Mouse (Mus musculus) forebrain, embryonic 14.5 days (tissue): ENCODE results near the gene Depdc1a. TPM values are rescaled to one million over a fixed set of nuclear protein-coding genes. Genes with fewer than 3 reads are reported as not detected.

Experiments used
- polyA plus RNA-seq: library from polyadenylated mRNA; unstranded; fragments of >200 nt; fragmentation: Nextera tagmentation; extraction: Ambion mirVana; gene quantifications from 2 replicates; pipeline ENCODE4 v1.2.1, GENCODE M21; 2014

Gene Depdc1a
- polyA plus RNA-seq, 1 experiment from 2014 or later, result 14.6 TPM

Other genes starting within 250 kb of the Depdc1a start
- not detected in 2 replicates for gene Rpe65, start 103.7 kb downstream of the Depdc1a start, polyA plus RNA-seq